Mouse (Mus musculus) CH12.LX (cell line): Measurements from ENCODE around the gene Cd151. TPM values are rescaled to one million over a fixed set of nuclear protein-coding genes. Genes with fewer than 3 reads are reported as not detected.

ENCODE experiments used
- DNase-seq: peaks from one replicate; pipeline ENCODE4 v3.0.0-alpha.2; 2013; ENCODE audit errors: extremely low read depth
- H3K27ac ChIP-seq: 2 replicates; pipeline ENCODE4 v1.5.1; 2012; ENCODE audit warnings: low read depth, mild to moderate bottlenecking, control low read depth, moderate library complexity; ENCODE audit not compliant: insufficient read depth
- H3K27me3 ChIP-seq: replicated peaks from 2 replicates; pipeline ENCODE3; 2012; ENCODE audit warnings: inconsistent platforms
- H3K36me3 ChIP-seq, 2 experiments: replicated peaks in 1 of 2; 2 replicates each; pipeline versions ENCODE3 to v1.6.1; 2012; ENCODE audit warnings: inconsistent platforms in 1 of 2, low read length in 1 of 2, mild to moderate bottlenecking in 1 of 2, mixed read lengths in 1 of 2, moderate library complexity in 1 of 2; ENCODE audit not compliant: control insufficient read depth in 1 of 2, insufficient read depth in 1 of 2
- H3K4me1 ChIP-seq, 2 experiments: 2 replicates each; pipeline ENCODE4 v1.6.1; 2012; ENCODE audit warnings: inconsistent platforms in 1 of 2, moderate library complexity in 1 of 2; ENCODE audit not compliant: insufficient read depth in 2 of 2, control insufficient read depth in 1 of 2
- H3K4me2 ChIP-seq: 2 replicates; pipeline ENCODE4 v1.6.1; 2012; ENCODE audit warnings: low read depth, mild to moderate bottlenecking, control low read depth; ENCODE audit not compliant: poor library complexity, insufficient read depth, severe bottlenecking
- H3K4me3 ChIP-seq, 3 experiments: fragments of 150-350 bp in 1 of 3; sonication (generic) in 1 of 3; replicated peaks in 1 of 3; 2 replicates each; pipeline versions ENCODE3 to v1.5.1; 2011 to 2012; ENCODE audit warnings: low read depth in 2 of 3, low read length in 2 of 3, mild to moderate bottlenecking in 2 of 3, moderate library complexity in 2 of 3, control low read depth in 1 of 3, improper control_type of control experiment in 1 of 3, inconsistent platforms in 1 of 3, mixed read lengths in 1 of 3; ENCODE audit not compliant: poor library complexity in 1 of 3
- H3K79me2 ChIP-seq: replicated peaks from 2 replicates; pipeline ENCODE4 v1.6.1; 2012; ENCODE audit warnings: mild to moderate bottlenecking, moderate library complexity; ENCODE audit not compliant: control insufficient read depth, poor library complexity, insufficient read depth, severe bottlenecking; ENCODE audit errors: extremely low read depth
- H3K9ac ChIP-seq: 2 replicates; pipeline ENCODE4 v1.6.1; 2012; ENCODE audit warnings: low read depth, mild to moderate bottlenecking, control low read depth, moderate library complexity; ENCODE audit not compliant: insufficient read depth
- H3K9me3 ChIP-seq: replicated peaks from 2 replicates; pipeline ENCODE3; 2012; ENCODE audit warnings: low read length, inconsistent platforms, mixed read lengths
- CHD1 ChIP-seq: IDR thresholded peaks from 2 replicates; pipeline ENCODE4 v1.6.1; 2012; ENCODE audit warnings: low read depth, low read length, improper control_type of control experiment, inconsistent platforms
- CHD2 ChIP-seq: IDR thresholded peaks from 2 replicates; pipeline ENCODE4 v1.6.1; 2011; ENCODE audit warnings: low read length, improper control_type of control experiment
- CTCF ChIP-seq, 2 experiments: IDR thresholded peaks in 1 of 2; conservative IDR thresholded peaks in 1 of 2; 2 replicates each; pipeline ENCODE4 v1.5.1; 2011 to 2012; ENCODE audit warnings: low read depth in 2 of 2, low read length in 2 of 2, improper control_type of control experiment in 1 of 2, inconsistent platforms in 1 of 2, mild to moderate bottlenecking in 1 of 2, moderate library complexity in 1 of 2
- EP300 ChIP-seq: IDR thresholded peaks from 2 replicates; pipeline ENCODE4 v1.6.1; 2011; ENCODE audit warnings: low read length, improper control_type of control experiment
- GABPA ChIP-seq: IDR thresholded peaks from 2 replicates; pipeline ENCODE4 v1.6.1; 2012; ENCODE audit warnings: low read depth, low read length, improper control_type of control experiment, inconsistent platforms; ENCODE audit not compliant: insufficient replicate concordance
- HCFC1 ChIP-seq: IDR thresholded peaks from 2 replicates; pipeline ENCODE4 v1.6.1; 2012; ENCODE audit warnings: low read depth, mild to moderate bottlenecking, inconsistent platforms, low read length, improper control_type of control experiment
- KAT2A ChIP-seq: IDR thresholded peaks from 2 replicates; pipeline ENCODE4 v1.6.1; 2012; ENCODE audit warnings: low read length, improper control_type of control experiment, inconsistent platforms; ENCODE audit not compliant: insufficient replicate concordance
- MAFK ChIP-seq: IDR thresholded peaks from 2 replicates; pipeline ENCODE4 v1.6.1; 2011; ENCODE audit warnings: low read length, improper control_type of control experiment; ENCODE audit not compliant: insufficient replicate concordance
- MAX ChIP-seq: IDR thresholded peaks from 2 replicates; pipeline ENCODE4 v1.6.1; 2011; ENCODE audit warnings: low read length, improper control_type of control experiment
- MAZ ChIP-seq: IDR thresholded peaks from 2 replicates; pipeline ENCODE4 v1.6.1; 2012; ENCODE audit warnings: low read depth, mild to moderate bottlenecking, inconsistent platforms, low read length, improper control_type of control experiment, moderate library complexity
- MEF2A ChIP-seq: IDR thresholded peaks from 2 replicates; pipeline ENCODE4 v1.6.1; 2014; ENCODE audit warnings: low read depth, mild to moderate bottlenecking, inconsistent platforms, low read length, improper control_type of control experiment, borderline replicate concordance
- MXI1 ChIP-seq: IDR thresholded peaks from 2 replicates; pipeline ENCODE4 v1.6.1; 2011; ENCODE audit warnings: mild to moderate bottlenecking, low read depth, low read length, improper control_type of control experiment
- NRF1 ChIP-seq: IDR thresholded peaks from 2 replicates; pipeline ENCODE4 v1.6.1; 2014; ENCODE audit warnings: low read depth, mild to moderate bottlenecking, inconsistent platforms, low read length, improper control_type of control experiment, moderate library complexity
- PAX5 ChIP-seq: IDR thresholded peaks from 2 replicates; pipeline ENCODE4 v1.6.1; 2012; ENCODE audit warnings: low read length, inconsistent platforms, mixed read lengths
- RAD21 ChIP-seq: IDR thresholded peaks from 2 replicates; pipeline ENCODE4 v1.6.1; 2011; ENCODE audit warnings: low read depth, mild to moderate bottlenecking, low read length, improper control_type of control experiment, moderate library complexity
- SIN3A ChIP-seq: IDR thresholded peaks from 2 replicates; pipeline ENCODE4 v1.6.1; 2012; ENCODE audit warnings: low read length, improper control_type of control experiment, inconsistent platforms
- TBP ChIP-seq: conservative IDR thresholded peaks from 2 replicates; pipeline ENCODE4 v1.6.1; 2011; ENCODE audit warnings: low read depth, low read length, improper control_type of control experiment
- UBTF ChIP-seq: IDR thresholded peaks from 2 replicates; pipeline ENCODE4 v1.6.1; 2012; ENCODE audit warnings: low read depth, mild to moderate bottlenecking, inconsistent platforms, low read length, improper control_type of control experiment, moderate library complexity
- dilution Hi-C: fragments of 300-500 bp; cut with MboI; formaldehyde crosslinking; loops from 2 replicates; pipeline ENCODE4 v1.14.3; 2020; ENCODE audit warnings: low sequenced_read_pairs; ENCODE audit not compliant: extremely low pct_unique_long_range_greater_than_20kb, extremely low pct_ligation_motif_present
- in situ Hi-C: fragments of 300-500 bp; cut with MboI; formaldehyde crosslinking; loops from 3 replicates; pipeline ENCODE4 v1.14.3; 2019; ENCODE audit warnings: low sequenced_read_pairs, low pct_ligation_motif_present, low pct_unique_long_range_greater_than_20kb, mixed read lengths
- polyA plus RNA-seq: library from polyadenylated mRNA; unstranded; fragments of >175 nt; gene quantifications from 2 replicates; pipeline ENCODE4 v1.2.1, GENCODE M21; 2012; ENCODE audit warnings: low read depth; ENCODE audit not compliant: insufficient read length
- total RNA-seq, 2 experiments: library from RNA; depleted of rRNA; stranded (reverse); fragments of 300-350 nt in 1 of 2; fragments of >200 nt in 1 of 2; gene quantifications; 2 replicates each; pipeline ENCODE4 v1.2.3; 2012 to 2014

The Cd151 gene
- total and polyA plus RNA-seq, 3 experiments = 10.6 to 21.1 (median 14.9) TPM

DNA sequence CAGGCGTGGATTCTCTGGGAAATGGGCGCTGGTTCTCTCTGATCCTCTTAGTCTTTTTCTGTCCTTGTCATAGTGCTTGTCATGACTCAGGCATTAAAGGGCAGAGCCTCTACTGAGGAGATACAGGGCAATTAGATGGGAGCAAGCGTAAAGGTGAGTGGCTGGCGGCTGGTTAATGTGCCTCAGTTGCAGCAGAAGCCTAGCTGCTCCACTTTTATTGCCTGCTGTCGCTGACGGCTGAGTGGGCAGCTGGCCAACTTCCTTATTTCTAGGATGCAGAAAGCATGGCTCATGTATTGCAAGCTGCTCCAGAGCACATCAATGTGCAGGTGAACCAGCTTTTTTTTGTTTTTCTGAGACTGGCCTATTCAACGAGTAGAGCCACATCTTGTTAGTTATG, 48.2 kb upstream of the Cd151 start:
- H3K9me3 ChIP-seq = no peaks in the 10 kb centered on the region
- no peak for DNase-seq
- no peaks in the 10 kb centered on the region for H3K36me3 ChIP-seq
- no peaks in the 10 kb centered on the region for H3K27me3 ChIP-seq
- H3K9ac ChIP-seq = no peak overlapping the region
- in situ Hi-C loops = no loop called here
- dilution Hi-C loops = no loop called here
- no peak overlapping the region for H3K4me2 ChIP-seq
- H3K4me1 ChIP-seq = peaks cover 3 to 24% of the 10 kb centered on the region in 2 experiments; a peak in 2 of 4 replicates
- TF ChIP-seq KAT2A (no peak), SIN3A (no peak), MXI1 (no peak), MEF2A (no peak)
- H3K4me3 ChIP-seq = no peak overlapping the region
- no peak overlapping the region for H3K27ac ChIP-seq
- no peaks in the 10 kb centered on the region for H3K79me2 ChIP-seq

DNA sequence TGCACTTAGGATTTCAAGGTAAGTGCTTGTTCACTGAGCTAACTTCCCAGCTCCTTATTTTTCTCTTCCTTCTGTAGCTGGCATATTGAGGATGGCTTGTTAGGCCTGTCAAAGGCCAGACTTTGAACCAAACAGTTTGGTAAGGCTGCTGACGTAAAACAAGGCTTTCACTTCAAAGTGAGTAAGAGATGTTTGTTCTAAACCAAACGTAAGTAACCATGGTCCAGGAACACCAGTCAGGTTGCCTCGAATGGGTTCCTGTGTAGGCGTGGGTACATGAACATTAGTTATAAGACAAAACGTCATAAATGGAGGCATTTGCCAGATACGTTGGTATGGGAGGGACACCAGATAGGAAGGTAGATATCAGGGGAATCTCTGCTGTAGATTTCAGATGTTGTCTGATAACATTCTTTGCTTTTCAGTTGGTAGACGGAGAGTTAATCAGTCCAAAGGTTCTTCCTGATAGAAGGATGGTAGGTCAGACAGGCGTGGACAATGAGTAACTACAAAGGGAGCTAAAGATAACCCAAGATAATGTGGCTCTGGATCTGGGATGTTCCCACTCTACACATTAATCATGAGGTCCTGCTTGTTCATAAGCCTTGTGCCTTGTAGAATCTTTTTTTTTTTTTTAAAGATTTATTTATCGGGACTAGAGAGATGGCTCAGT, 47.0 kb upstream of the Cd151 start:
- Histone ChIP-seq H3K36me3 (no peaks in the 10 kb centered on the region), H3K9ac (no peak overlapping the region), H3K4me1 (peaks cover 3 to 17% of the 10 kb centered on the region in 2 experiments; a peak in 2 of 4 replicates), H3K4me2 (no peak overlapping the region), H3K27me3 (peaks cover 2% of the 10 kb centered on the region), H3K27ac (no peak overlapping the region), H3K79me2 (no peaks in the 10 kb centered on the region), H3K9me3 (no peaks in the 10 kb centered on the region), H3K4me3 (no peak overlapping the region)
- no peak for DNase-seq
- dilution Hi-C loops (no loop called here), in situ Hi-C loops (no loop called here)
- TF ChIP-seq MAFK = no peak
- no peak for TF ChIP-seq GABPA
- no peak for TF ChIP-seq CHD1
- TF ChIP-seq MEF2A = no peak
- TF ChIP-seq CTCF (conservative IDR thresholded peaks at IDR 0.05 in 1 of 2, IDR thresholded peaks at IDR 0.05 in 1 of 2; ENCODE audit: low read depth in 2 of 2, low read length in 2 of 2) = no peak
- TF ChIP-seq HCFC1 = no peak
- no peak for TF ChIP-seq EP300
- no peak for TF ChIP-seq TBP
- no peak for TF ChIP-seq UBTF

- DNase-seq = no peak
- Histone ChIP-seq H3K9me3 (no peaks in the 10 kb centered on the region), H3K9ac (no peak overlapping the region), H3K4me3 (no peak overlapping the region), H3K79me2 (no peaks in the 10 kb centered on the region), H3K27me3 (peaks cover 2% of the 10 kb centered on the region), H3K4me2 (no peak overlapping the region), H3K27ac (no peak overlapping the region), H3K4me1 (peaks cover 0 to 3% of the 10 kb centered on the region in 2 experiments; a peak in 2 of 4 replicates), H3K36me3 (no peaks in the 10 kb centered on the region)
- TF ChIP-seq PAX5 (no peak), MAX (no peak), MEF2A (no peak), TBP (no peak), CHD2 (no peak), MAZ (no peak), RAD21 (no peak), NRF1 (no peak)
- dilution Hi-C loops = no loop called here
- in situ Hi-C loops = no loop called here
Measured at GRCm38 (mm10) chr7:141423811-141424210, 43.4 kb upstream of the Cd151 start.
